Mouse (Mus musculus): ENCODE data around the gene Tigit. TPM values are rescaled to one million over a fixed set of nuclear protein-coding genes. Genes with fewer than 3 reads are reported as not detected.

The Tigit gene
- polyA plus RNA-seq, 1 experiment from 2014 or later = not detected

GRCm38 (mm10) chr16:43687968-43688367, 24.0 kb upstream of the Tigit start:
- WGBS = 88% methylated on average over 2 of the region's 2 CpGs
- no peaks in the 10 kb centered on the region for H3K4me1 ChIP-seq (replicated peaks; ENCODE audit: control insufficient read depth, insufficient read depth, low read length)
- H3K9me3 ChIP-seq (ENCODE audit: control insufficient read depth, low read length) = no peaks in the 10 kb centered on the region
- no peak overlapping the region for H3K4me2 ChIP-seq (replicated peaks)
- no peaks in the 10 kb centered on the region for H3K36me3 ChIP-seq (replicated peaks; ENCODE audit: control insufficient read depth, insufficient read depth)
- H3K9ac ChIP-seq = no peak overlapping the region
- ATAC-seq (ENCODE audit: low FRiP score) (no peak), DNase-seq (ENCODE audit: low spot score) (no peak)
- H3K4me3 ChIP-seq (replicated peaks; ENCODE audit: low read length) = no peak overlapping the region
- no peaks in the 10 kb centered on the region for H3K27me3 ChIP-seq (ENCODE audit: control insufficient read depth, insufficient read depth, low read length)
- no peak overlapping the region for H3K27ac ChIP-seq

GRCm38 (mm10) chr16:43674400-43674799, 10.5 kb upstream of the Tigit start:
- H3K36me3 ChIP-seq (replicated peaks; ENCODE audit: control insufficient read depth, insufficient read depth) = no peaks in the 10 kb centered on the region
- H3K9ac ChIP-seq = no peak overlapping the region
- H3K27ac ChIP-seq = no peak overlapping the region
- H3K9me3 ChIP-seq (ENCODE audit: control insufficient read depth, low read length) = peaks cover 4% of the 10 kb centered on the region; the same call in 1 of the 2 replicates
- no peak for ATAC-seq (ENCODE audit: low FRiP score)
- H3K4me2 ChIP-seq (replicated peaks) = no peak overlapping the region
- no peaks in the 10 kb centered on the region for H3K4me1 ChIP-seq (replicated peaks; ENCODE audit: control insufficient read depth, insufficient read depth, low read length)
- no peak for DNase-seq (ENCODE audit: low spot score)
- WGBS = 84% methylated on average over 3 of the region's 3 CpGs
- no peak overlapping the region for H3K4me3 ChIP-seq (replicated peaks; ENCODE audit: low read length)
- H3K27me3 ChIP-seq (ENCODE audit: control insufficient read depth, insufficient read depth, low read length) = no peaks in the 10 kb centered on the region

- Histone ChIP-seq H3K4me3 (replicated peaks; ENCODE audit: low read length) (no peak overlapping the region), H3K27me3 (ENCODE audit: control insufficient read depth, insufficient read depth, low read length) (no peaks in the 10 kb centered on the region), H3K4me2 (replicated peaks) (no peak overlapping the region), H3K9ac (no peak overlapping the region), H3K36me3 (replicated peaks; ENCODE audit: control insufficient read depth, insufficient read depth) (no peaks in the 10 kb centered on the region), H3K27ac (no peak overlapping the region), H3K4me1 (replicated peaks; ENCODE audit: control insufficient read depth, insufficient read depth, low read length) (no peaks in the 10 kb centered on the region), H3K9me3 (ENCODE audit: control insufficient read depth, low read length) (no peaks in the 10 kb centered on the region)
- DNase-seq (ENCODE audit: low spot score) = no peak
- ATAC-seq (ENCODE audit: low FRiP score) = no peak
Measured at GRCm38 (mm10) chr16:43672697-43673096, 8.8 kb upstream of the Tigit start.

GRCm38 (mm10) chr16:43671972-43672371, 8.0 kb upstream of the Tigit start:
- no peaks in the 10 kb centered on the region for H3K9me3 ChIP-seq (ENCODE audit: control insufficient read depth, low read length)
- no peaks in the 10 kb centered on the region for H3K27me3 ChIP-seq (ENCODE audit: control insufficient read depth, insufficient read depth, low read length)
- no peak overlapping the region for H3K27ac ChIP-seq
- no peak overlapping the region for H3K4me3 ChIP-seq (replicated peaks; ENCODE audit: low read length)
- no peaks in the 10 kb centered on the region for H3K4me1 ChIP-seq (replicated peaks; ENCODE audit: control insufficient read depth, insufficient read depth, low read length)
- ATAC-seq (ENCODE audit: low FRiP score) (no peak), DNase-seq (ENCODE audit: low spot score) (no peak)
- no peak overlapping the region for H3K9ac ChIP-seq
- WGBS = 97% methylated on average over 1 of the region's 1 CpGs
- H3K4me2 ChIP-seq (replicated peaks) = no peak overlapping the region
- no peaks in the 10 kb centered on the region for H3K36me3 ChIP-seq (replicated peaks; ENCODE audit: control insufficient read depth, insufficient read depth)

- Histone ChIP-seq H3K4me3 (replicated peaks; ENCODE audit: low read length) (no peak overlapping the region), H3K27me3 (ENCODE audit: control insufficient read depth, insufficient read depth, low read length) (no peaks in the 10 kb centered on the region), H3K27ac (no peak overlapping the region), H3K9ac (no peak overlapping the region), H3K4me2 (replicated peaks) (no peak overlapping the region), H3K36me3 (replicated peaks; ENCODE audit: control insufficient read depth, insufficient read depth) (no peaks in the 10 kb centered on the region), H3K4me1 (replicated peaks; ENCODE audit: control insufficient read depth, insufficient read depth, low read length) (no peaks in the 10 kb centered on the region), H3K9me3 (ENCODE audit: control insufficient read depth, low read length) (no peaks in the 10 kb centered on the region)
- no peak for ATAC-seq (ENCODE audit: low FRiP score)
- no peak for DNase-seq (ENCODE audit: low spot score)
- 93% methylated on average over 3 of the region's 3 CpGs for WGBS
Measured at GRCm38 (mm10) chr16:43668294-43668693, 4.3 kb upstream of the Tigit start.

GRCm38 (mm10) chr16:43664861-43665260, 915 bp upstream of the Tigit start:
- no peak for DNase-seq (ENCODE audit: low spot score)
- no peaks in the 10 kb centered on the region for H3K27me3 ChIP-seq (ENCODE audit: control insufficient read depth, insufficient read depth, low read length)
- H3K4me2 ChIP-seq (replicated peaks) = no peak overlapping the region
- ATAC-seq (ENCODE audit: low FRiP score) = no peak
- H3K4me3 ChIP-seq (replicated peaks; ENCODE audit: low read length) = no peak overlapping the region
- no peaks in the 10 kb centered on the region for H3K4me1 ChIP-seq (replicated peaks; ENCODE audit: control insufficient read depth, insufficient read depth, low read length)
- no peak overlapping the region for H3K27ac ChIP-seq
- no peaks in the 10 kb centered on the region for H3K36me3 ChIP-seq (replicated peaks; ENCODE audit: control insufficient read depth, insufficient read depth)
- H3K9me3 ChIP-seq (ENCODE audit: control insufficient read depth, low read length) = no peaks in the 10 kb centered on the region
- no peak overlapping the region for H3K9ac ChIP-seq

- Histone ChIP-seq H3K9me3 (ENCODE audit: control insufficient read depth, low read length) (no peaks in the 10 kb centered on the region), H3K36me3 (replicated peaks; ENCODE audit: control insufficient read depth, insufficient read depth) (no peaks in the 10 kb centered on the region), H3K4me2 (replicated peaks) (no peak overlapping the region), H3K4me3 (replicated peaks; ENCODE audit: low read length) (no peak overlapping the region), H3K9ac (no peak overlapping the region), H3K27me3 (ENCODE audit: control insufficient read depth, insufficient read depth, low read length) (no peaks in the 10 kb centered on the region), H3K27ac (no peak overlapping the region), H3K4me1 (replicated peaks; ENCODE audit: control insufficient read depth, insufficient read depth, low read length) (no peaks in the 10 kb centered on the region)
- DNase-seq (ENCODE audit: low spot score) (no peak), ATAC-seq (ENCODE audit: low FRiP score) (no peak)
- WGBS = 89% methylated on average over 10 of the region's 10 CpGs
Measured at GRCm38 (mm10) chr16:43662124-43663004, 1.6 kb downstream of the Tigit start.

- Histone ChIP-seq H3K27ac (no peak overlapping the region), H3K9ac (no peak overlapping the region), H3K4me3 (replicated peaks; ENCODE audit: low read length) (no peak overlapping the region), H3K9me3 (ENCODE audit: control insufficient read depth, low read length) (no peaks in the 10 kb centered on the region), H3K4me2 (replicated peaks) (no peak overlapping the region), H3K4me1 (replicated peaks; ENCODE audit: control insufficient read depth, insufficient read depth, low read length) (no peaks in the 10 kb centered on the region), H3K36me3 (replicated peaks; ENCODE audit: control insufficient read depth, insufficient read depth) (no peaks in the 10 kb centered on the region), H3K27me3 (ENCODE audit: control insufficient read depth, insufficient read depth, low read length) (no peaks in the 10 kb centered on the region)
- WGBS = 98% methylated on average over 5 of the region's 5 CpGs
- DNase-seq (ENCODE audit: low spot score) (no peak), ATAC-seq (ENCODE audit: low FRiP score) (no peak)
Measured at GRCm38 (mm10) chr16:43661576-43661975, 2.4 kb downstream of the Tigit start.

GRCm38 (mm10) chr16:43655183-43655787, 8.7 kb downstream of the Tigit start:
- WGBS = 91% methylated on average over 6 of the region's 6 CpGs
- no peaks in the 10 kb centered on the region for H3K9me3 ChIP-seq (ENCODE audit: control insufficient read depth, low read length)

More at GRCm38 (mm10) chr16:43655183-43655787, 8.7 kb downstream of the Tigit start:
- Histone ChIP-seq H3K4me2 (replicated peaks) (no peak overlapping the region), H3K4me3 (replicated peaks; ENCODE audit: low read length) (no peak overlapping the region), H3K9ac (no peak overlapping the region), H3K36me3 (replicated peaks; ENCODE audit: control insufficient read depth, insufficient read depth) (no peaks in the 10 kb centered on the region), H3K27me3 (ENCODE audit: control insufficient read depth, insufficient read depth, low read length) (no peaks in the 10 kb centered on the region), H3K4me1 (replicated peaks; ENCODE audit: control insufficient read depth, insufficient read depth, low read length) (no peaks in the 10 kb centered on the region), H3K27ac (no peak overlapping the region)
- DNase-seq (ENCODE audit: low spot score) = no peak
- ATAC-seq (ENCODE audit: low FRiP score) = no peak
